Mouse (Mus musculus) E14TG2a.4 (cell line): ENCODE results near the gene Rbm33.

Source experiments
- CTCF ChIP-seq: conservative IDR thresholded peaks from 2 replicates; pipeline ENCODE4 v1.5.1; 2014; ENCODE audit warnings: low read length
- NANOG ChIP-seq: IDR thresholded peaks from 2 replicates; pipeline ENCODE4 v1.6.1; 2014; ENCODE audit warnings: borderline replicate concordance, low read length, mixed read lengths
- POU5F1 ChIP-seq: IDR thresholded peaks from 2 replicates; pipeline ENCODE4 v1.6.1; 2014; ENCODE audit warnings: low read length, borderline replicate concordance

DNA sequence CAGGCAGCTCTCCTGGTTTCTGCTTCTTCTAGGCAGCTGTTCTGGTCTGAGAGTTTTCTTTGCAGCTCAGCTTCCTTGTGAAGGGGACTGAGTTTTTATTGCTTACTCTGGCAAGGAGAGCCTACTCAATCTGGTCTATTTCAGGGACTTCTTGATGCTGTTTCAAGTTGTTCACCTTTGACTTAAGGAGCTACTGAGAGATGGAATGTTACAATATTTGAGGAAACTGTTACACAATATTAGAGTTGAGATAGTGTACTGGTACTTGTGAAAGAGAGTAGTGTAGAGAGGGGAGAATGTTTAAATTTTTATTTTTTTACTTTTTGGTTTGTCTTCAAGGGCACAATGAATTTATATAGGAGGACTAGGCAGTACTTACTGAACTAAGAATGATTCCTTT is 53.9 kb downstream of the Rbm33 start:
- TF ChIP-seq CTCF (no peak), NANOG (no peak), POU5F1 (no peak)
